Mouse (Mus musculus): ENCODE data around the gene Uck1. TPM values are rescaled to one million over a fixed set of nuclear protein-coding genes. Genes with fewer than 3 reads are reported as not detected.

Uck1 gene
- total and polyA plus RNA-seq, 3 experiments, result 60.6 to 73.7 TPM; not detected in 1

DNA sequence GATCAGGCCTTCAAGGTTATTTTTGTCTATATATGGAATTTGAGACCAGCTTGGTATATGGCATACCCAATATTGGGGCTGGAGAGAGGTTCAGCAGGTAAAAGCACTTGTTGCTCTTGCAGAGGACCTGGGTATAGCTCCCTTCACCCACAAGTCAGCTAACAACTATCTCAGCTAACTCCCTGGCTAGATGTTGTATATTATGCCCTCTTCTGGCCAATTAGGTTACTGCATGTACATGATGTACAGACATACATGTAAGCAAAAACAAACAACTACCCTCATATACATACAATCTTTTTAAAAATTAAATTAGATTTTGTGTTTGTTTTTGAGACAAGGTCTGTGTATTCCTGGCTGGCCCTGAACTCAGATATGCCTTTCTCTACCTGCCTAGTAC is 29.6 kb upstream of the Uck1 start:
- Histone ChIP-seq H3K79me2 (ENCODE audit: control insufficient read depth, insufficient read depth, low read length, poor library complexity) (peaks cover 35% of the 10 kb centered on the region), H3K27ac (ENCODE audit: control insufficient read depth, low read depth, low read length) (no peak overlapping the region), H3K36me3 (ENCODE audit: control insufficient read depth in 1 of 2, insufficient read depth in 2 of 2, low read length in 2 of 2) (peaks cover 3 to 21% of the 10 kb centered on the region in 2 experiments), H3K27me3 (ENCODE audit: control insufficient read depth in 1 of 2, insufficient read depth in 2 of 2, low read length in 2 of 2) (no peaks in the 10 kb centered on the region), H3K9ac (ENCODE audit: control insufficient read depth, low read depth, low read length, poor library complexity, severe bottlenecking) (no peak overlapping the region; the same call in 1 of the 2 replicates), H3K9me3 (replicated peaks; ENCODE audit: insufficient read depth, low read length) (no peaks in the 10 kb centered on the region), H3K4me1 (ENCODE audit: control insufficient read depth in 1 of 2, insufficient read depth in 2 of 2, low read length in 2 of 2) (peaks cover 3 to 15% of the 10 kb centered on the region in 2 experiments), H3K4me3 (ENCODE audit: control insufficient read depth in 1 of 2, insufficient read depth in 1 of 2, low read depth in 2 of 2, low read length in 2 of 2) (peak overlapping the region; percentile 95 to 96)
- DNase-seq (ENCODE audit: low read depth, low spot score), result peak; percentile 91
- no peak for TF ChIP-seq POLR2A (IDR thresholded peaks at IDR 0.05; ENCODE audit: control insufficient read depth in 1 of 2, insufficient read depth in 1 of 2, low read depth in 1 of 2, low read length in 2 of 2, poor library complexity in 1 of 2)
- no peak for TF ChIP-seq ELF1 (IDR thresholded peaks at IDR 0.05; ENCODE audit: low read depth, low read length)
- peak; percentile 45; the same call in 1 of the 2 replicates for TF ChIP-seq HCFC1 (IDR thresholded peaks at IDR 0.05; ENCODE audit: low read depth, low read length)
- peak; percentile 42 for TF ChIP-seq RAD21 (IDR thresholded peaks at IDR 0.05; ENCODE audit: low read depth, low read length)
- 0 out of 2 replicates have a peak, but pooled peaks have one; percentile 50 for TF ChIP-seq MYC (IDR thresholded peaks at IDR 0.05; ENCODE audit: low read depth, low read length)
- peak; percentile 70 for TF ChIP-seq SMC3 (IDR thresholded peaks at IDR 0.05; ENCODE audit: low read depth, low read length)
- TF ChIP-seq ETS1 (IDR thresholded peaks at IDR 0.05; ENCODE audit: low read depth, low read length), result no peak
- no peak for TF ChIP-seq EP300 (IDR thresholded peaks at IDR 0.05; ENCODE audit: low read depth in 1 of 2, low read length in 2 of 2)
- peak; percentile 26 to 75 (median 71); a peak in 5 of 6 replicates for TF ChIP-seq CTCF (IDR thresholded peaks at IDR 0.05 in 2 of 3, conservative IDR thresholded peaks at IDR 0.05 in 1 of 3; ENCODE audit: control insufficient read depth in 1 of 3, insufficient read depth in 1 of 3, low read depth in 2 of 3, low read length in 3 of 3, poor library complexity in 1 of 3, severe bottlenecking in 1 of 3)
- 0 out of 2 replicates have a peak, but pooled peaks have one; percentile 22 for TF ChIP-seq MAZ (IDR thresholded peaks at IDR 0.05; ENCODE audit: low read depth, low read length)
- TF ChIP-seq MEF2A (IDR thresholded peaks at IDR 0.05; ENCODE audit: extremely low read depth, insufficient replicate concordance, low read depth, low read length, poor library complexity, severe bottlenecking), result no peak
- TF ChIP-seq TBP (IDR thresholded peaks at IDR 0.05; ENCODE audit: low read depth, low read length), result no peak
- no peak for TF ChIP-seq UBTF (IDR thresholded peaks at IDR 0.05; ENCODE audit: borderline replicate concordance, insufficient read depth, low read depth, low read length)
- no peak for TF ChIP-seq GATA1 (IDR thresholded peaks at IDR 0.05; ENCODE audit: low read depth, low read length)
- TF ChIP-seq ZKSCAN1 (IDR thresholded peaks at IDR 0.05; ENCODE audit: low read depth, low read length), result no peak
- TF ChIP-seq POLR2AphosphoS5 (IDR thresholded peaks at IDR 0.05; ENCODE audit: borderline replicate concordance, low read depth, low read length), result no peak

DNA sequence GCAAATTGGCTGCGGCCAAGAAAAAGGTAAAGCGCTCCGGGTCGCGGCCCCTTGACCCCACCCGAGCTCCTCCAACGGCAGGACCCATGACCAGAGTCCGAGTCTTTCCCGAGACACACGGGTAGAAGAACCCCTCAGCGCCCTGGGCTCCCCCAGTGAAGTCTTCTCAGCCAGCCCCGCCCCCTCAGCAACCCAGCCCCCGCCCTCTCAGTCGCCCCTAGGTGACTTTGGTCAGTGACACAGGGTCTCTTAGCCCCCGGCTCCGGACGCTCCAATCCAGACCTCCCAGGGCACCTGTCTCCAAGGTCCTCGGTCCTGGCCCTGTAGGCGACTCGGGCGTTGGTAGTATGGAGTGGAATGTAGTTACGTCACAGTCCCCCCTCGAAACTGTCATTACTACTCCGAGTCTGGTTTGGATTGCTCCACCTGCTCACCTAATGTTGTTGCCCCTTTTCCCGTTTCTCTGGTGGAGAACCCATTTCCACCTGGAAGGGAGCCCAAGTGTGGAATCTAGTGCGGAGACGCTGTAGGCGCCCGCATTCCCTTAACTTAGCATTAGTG is 28.5 kb upstream of the Uck1 start:
- no peaks in the 10 kb centered on the region for H3K9me3 ChIP-seq (replicated peaks; ENCODE audit: insufficient read depth, low read length)
- peak overlapping the region; percentile 47 for H3K27ac ChIP-seq (ENCODE audit: control insufficient read depth, low read depth, low read length)
- no peaks in the 10 kb centered on the region for H3K27me3 ChIP-seq (ENCODE audit: control insufficient read depth in 1 of 2, insufficient read depth in 2 of 2, low read length in 2 of 2)
- peak overlapping the region; percentile 94 for H3K9ac ChIP-seq (ENCODE audit: control insufficient read depth, low read depth, low read length, poor library complexity, severe bottlenecking)
- peak overlapping the region; percentile 95 to 96 for H3K4me3 ChIP-seq (ENCODE audit: control insufficient read depth in 1 of 2, insufficient read depth in 1 of 2, low read depth in 2 of 2, low read length in 2 of 2)
- H3K4me1 ChIP-seq (ENCODE audit: control insufficient read depth in 1 of 2, insufficient read depth in 2 of 2, low read length in 2 of 2), result peaks cover 3 to 12% of the 10 kb centered on the region in 2 experiments
- H3K79me2 ChIP-seq (ENCODE audit: control insufficient read depth, insufficient read depth, low read length, poor library complexity), result peaks cover 36% of the 10 kb centered on the region
- TF ChIP-seq CHD1 (IDR thresholded peaks at IDR 0.05; ENCODE audit: low read depth, low read length) (0 out of 2 replicates have a peak, but pooled peaks have one; percentile 40), CHD2 (IDR thresholded peaks at IDR 0.05; ENCODE audit: low read length) (no peak), MAZ (IDR thresholded peaks at IDR 0.05; ENCODE audit: low read depth, low read length) (peak; percentile 52), CTCF (IDR thresholded peaks at IDR 0.05 in 2 of 3, conservative IDR thresholded peaks at IDR 0.05 in 1 of 3; ENCODE audit: control insufficient read depth in 1 of 3, insufficient read depth in 1 of 3, low read depth in 2 of 3, low read length in 3 of 3, poor library complexity in 1 of 3, severe bottlenecking in 1 of 3) (no peak), MAX (IDR thresholded peaks at IDR 0.05; ENCODE audit: low read length) (peak; percentile 1; the same call in 1 of the 2 replicates), RAD21 (IDR thresholded peaks at IDR 0.05; ENCODE audit: low read depth, low read length) (no peak), POLR2AphosphoS2 (IDR thresholded peaks at IDR 0.05; ENCODE audit: low read length) (no peak), POLR2AphosphoS5 (IDR thresholded peaks at IDR 0.05; ENCODE audit: borderline replicate concordance, low read depth, low read length) (no peak), ZC3H11A (IDR thresholded peaks at IDR 0.05; ENCODE audit: low read depth, low read length) (no peak), KAT2A (conservative IDR thresholded peaks at IDR 0.05; ENCODE audit: low read depth, low read length) (no peak), GABPA (IDR thresholded peaks at IDR 0.05; ENCODE audit: low read depth, low read length) (no peak), UBTF (IDR thresholded peaks at IDR 0.05; ENCODE audit: borderline replicate concordance, insufficient read depth, low read depth, low read length) (no peak), SIN3A (IDR thresholded peaks at IDR 0.05; ENCODE audit: low read length) (peak; percentile 45), MEF2A (IDR thresholded peaks at IDR 0.05; ENCODE audit: extremely low read depth, insufficient replicate concordance, low read depth, low read length, poor library complexity, severe bottlenecking) (no peak), ZNF384 (IDR thresholded peaks at IDR 0.05; ENCODE audit: low read depth, low read length) (no peak), MXI1 (IDR thresholded peaks at IDR 0.05; ENCODE audit: low read depth, low read length) (no peak)
- H3K36me3 ChIP-seq (ENCODE audit: control insufficient read depth in 1 of 2, insufficient read depth in 2 of 2, low read length in 2 of 2), result peaks cover 3 to 19% of the 10 kb centered on the region in 2 experiments
- peak; percentile 71 for DNase-seq (ENCODE audit: low read depth, low spot score)
